Mouse (Mus musculus) activated CD4-positive, CD25-positive, alpha-beta regulatory T cell, adult 4 months (primary cell): ENCODE measurements at regions not wholly inside any gene's neighbourhood (a gene's known extent, or its start where the extent isn't known, plus 50 kb on each side); places are given as distances from the start of the nearest gene placed in this dataset.

Experiments
- ATAC-seq: one replicate; pipeline ENCODE4 v1.8.0; 2017

- no peak for ATAC-seq
Observed at GRCm38 (mm10) chr16:20798115-20798514, 63.8 kb upstream of the Thpo start.

- no peak for ATAC-seq
Observed at GRCm38 (mm10) chr16:20794721-20795120, 60.4 kb upstream of the Thpo start.
